Mouse (Mus musculus) kidney, adult 2 months (tissue): ENCODE data around the gene Them4. TPM values are rescaled to one million over a fixed set of nuclear protein-coding genes. Genes with fewer than 3 reads are reported as not detected.

Experiments
- DNase-seq: peaks from one replicate; pipeline ENCODE4 v3.0.0; 2021
- H3K27ac ChIP-seq: fragments of 200-500 bp; 2 replicates; pipeline ENCODE4 v1.5.1; 2012; ENCODE audit warnings: low read depth, low read length, control low read depth, inconsistent platforms; ENCODE audit not compliant: insufficient read depth
- H3K27me3 ChIP-seq: fragments of 200-500 bp; replicated peaks from 2 replicates; pipeline ENCODE4 v1.6.1; 2012; ENCODE audit warnings: mild to moderate bottlenecking, moderate library complexity, low read length, inconsistent platforms; ENCODE audit not compliant: control insufficient read depth, insufficient read depth
- H3K36me3 ChIP-seq: fragments of 200-500 bp; 2 replicates; pipeline ENCODE4 v1.6.1; 2012; ENCODE audit warnings: mild to moderate bottlenecking, moderate library complexity, low read length, inconsistent platforms; ENCODE audit not compliant: control insufficient read depth, insufficient read depth
- H3K4me1 ChIP-seq: fragments of 200-500 bp; 2 replicates; pipeline ENCODE4 v1.6.1; 2011; ENCODE audit warnings: low read length; ENCODE audit not compliant: control insufficient read depth, insufficient read depth
- H3K4me3 ChIP-seq: fragments of 200-500 bp; 2 replicates; pipeline ENCODE4 v1.5.1; 2011; ENCODE audit warnings: mild to moderate bottlenecking, low read depth, low read length, control low read depth; ENCODE audit not compliant: insufficient read depth
- CTCF ChIP-seq: fragments of 200-500 bp; conservative IDR thresholded peaks from 2 replicates; pipeline ENCODE4 v1.5.1; 2011; ENCODE audit warnings: low read depth, mild to moderate bottlenecking, control low read depth, low read length, moderate library complexity, mixed read lengths; ENCODE audit not compliant: insufficient read depth, insufficient read length
- POLR2A ChIP-seq: fragments of 200-500 bp; IDR thresholded peaks from one replicate; pipeline ENCODE4 v1.6.1; 2011; ENCODE audit warnings: low read depth, low read length, control low read depth
- WGBS: fragments of 180-500 bp; shearing (Covaris S2); methylation state at CpG from one replicate; pipeline ENCODE4 v1.1.7; 2018; 5-methylcytosine and 5-hydroxymethylcytosine counted together
- polyA plus RNA-seq: library from polyadenylated mRNA; depleted of rRNA; stranded (reverse); fragments of >200 nt; gene quantifications from 2 replicates; pipeline ENCODE4 v1.2.3, GENCODE M21; 2012

Them4 gene
- polyA plus RNA-seq, 1 experiment: 7.6 TPM

- H3K36me3 ChIP-seq: no peaks in the 10 kb centered on the region
- peaks cover 3% of the 10 kb centered on the region; the same call in 1 of the 2 replicates for H3K4me1 ChIP-seq
- H3K27me3 ChIP-seq: no peaks in the 10 kb centered on the region
- peak overlapping the region; percentile 93 for H3K4me3 ChIP-seq
- DNase-seq: peak; percentile 13
- H3K27ac ChIP-seq: peak overlapping the region; percentile 94
- 44% methylated on average over 6 of the region's 6 CpGs for WGBS
- TF ChIP-seq CTCF: no peak
- no peak for TF ChIP-seq POLR2A
These were observed 1.0 kb downstream of the Them4 start for GRCm38 (mm10) chr3:94310911-94311310.

GRCm38 (mm10) chr3:94311376-94311775 is 1.5 kb downstream of the Them4 start:
- DNase-seq: peak; percentile 73
- peak overlapping the region; percentile 80 for H3K27ac ChIP-seq
- peaks cover 3% of the 10 kb centered on the region; the same call in 1 of the 2 replicates for H3K4me1 ChIP-seq
- WGBS: 60% methylated on average over 4 of the region's 4 CpGs
- TF ChIP-seq POLR2A: no peak
- no peak for TF ChIP-seq CTCF
- no peaks in the 10 kb centered on the region for H3K36me3 ChIP-seq
- H3K4me3 ChIP-seq: no peak overlapping the region
- H3K27me3 ChIP-seq: no peaks in the 10 kb centered on the region

- Histone ChIP-seq H3K4me1 (no peaks in the 10 kb centered on the region), H3K36me3 (peaks cover 2% of the 10 kb centered on the region), H3K27me3 (no peaks in the 10 kb centered on the region), H3K27ac (no peak overlapping the region), H3K4me3 (no peak overlapping the region)
- DNase-seq: peak; percentile 23
- TF ChIP-seq CTCF (peak; percentile 62), POLR2A (no peak)
- WGBS: 61% methylated on average over 3 of the region's 3 CpGs
These were observed 18.8 kb downstream of the Them4 start for GRCm38 (mm10) chr3:94328681-94329080.

GRCm38 (mm10) chr3:94334442-94334841 is 24.6 kb downstream of the Them4 start:
- Histone ChIP-seq H3K27me3 (no peaks in the 10 kb centered on the region), H3K4me3 (no peak overlapping the region), H3K4me1 (no peaks in the 10 kb centered on the region), H3K36me3 (no peaks in the 10 kb centered on the region; the same call in none of the 2 replicates), H3K27ac (no peak overlapping the region)
- no peak for DNase-seq
- TF ChIP-seq CTCF (no peak), POLR2A (no peak)
- 96% methylated on average over 4 of the region's 4 CpGs for WGBS

GRCm38 (mm10) chr3:94338522-94338921 is 28.6 kb downstream of the Them4 start:
- DNase-seq: no peak
- H3K27ac ChIP-seq: no peak overlapping the region
- 74% methylated on average over 3 of the region's 3 CpGs for WGBS

GRCm38 (mm10) chr3:94341959-94342422 is 32.1 kb downstream of the Them4 start, which contains the start of gene Them5:
TSS of gene Them5 (plus strand) at chr3:94342099.
- Histone ChIP-seq H3K27ac (no peak within 1 kb of the TSS), H3K4me3 (no peak within 1 kb of the TSS), H3K36me3 (no peaks in the 10 kb centered on the region), H3K4me1 (no peaks in the 10 kb centered on the region), H3K27me3 (no peaks in the 10 kb centered on the region)
- WGBS: 30% methylated on average over 3 of the region's 3 CpGs
- no peak for DNase-seq
- TF ChIP-seq CTCF: no peak
- no peak for TF ChIP-seq POLR2A

More at GRCm38 (mm10) chr3:94338522-94338921, 28.6 kb downstream of the Them4 start:
- no peaks in the 10 kb centered on the region for H3K36me3 ChIP-seq
- no peak for TF ChIP-seq CTCF
- no peak for TF ChIP-seq POLR2A
- no peaks in the 10 kb centered on the region for H3K4me1 ChIP-seq
- no peaks in the 10 kb centered on the region for H3K27me3 ChIP-seq
- no peak overlapping the region for H3K4me3 ChIP-seq

- H3K27me3 ChIP-seq: no peaks in the 10 kb centered on the region
- no peaks in the 10 kb centered on the region for H3K36me3 ChIP-seq
- TF ChIP-seq CTCF: no peak
- TF ChIP-seq POLR2A: no peak
- no peak overlapping the region for H3K4me3 ChIP-seq
- no peak overlapping the region for H3K27ac ChIP-seq
- no peak for DNase-seq
- H3K4me1 ChIP-seq: no peaks in the 10 kb centered on the region
- 94% methylated on average over 1 of the region's 1 CpGs for WGBS
These were observed 32.7 kb downstream of the Them4 start for GRCm38 (mm10) chr3:94342552-94342951.
